Mouse (Mus musculus): ENCODE data around the gene Tapbpl.
"Not testable (repeated sequence)": the region's sequence is repeated elsewhere in the genome, so short reads cannot be mapped to it uniquely, and the experiment has no call there.

Tapbpl gene

DNA sequence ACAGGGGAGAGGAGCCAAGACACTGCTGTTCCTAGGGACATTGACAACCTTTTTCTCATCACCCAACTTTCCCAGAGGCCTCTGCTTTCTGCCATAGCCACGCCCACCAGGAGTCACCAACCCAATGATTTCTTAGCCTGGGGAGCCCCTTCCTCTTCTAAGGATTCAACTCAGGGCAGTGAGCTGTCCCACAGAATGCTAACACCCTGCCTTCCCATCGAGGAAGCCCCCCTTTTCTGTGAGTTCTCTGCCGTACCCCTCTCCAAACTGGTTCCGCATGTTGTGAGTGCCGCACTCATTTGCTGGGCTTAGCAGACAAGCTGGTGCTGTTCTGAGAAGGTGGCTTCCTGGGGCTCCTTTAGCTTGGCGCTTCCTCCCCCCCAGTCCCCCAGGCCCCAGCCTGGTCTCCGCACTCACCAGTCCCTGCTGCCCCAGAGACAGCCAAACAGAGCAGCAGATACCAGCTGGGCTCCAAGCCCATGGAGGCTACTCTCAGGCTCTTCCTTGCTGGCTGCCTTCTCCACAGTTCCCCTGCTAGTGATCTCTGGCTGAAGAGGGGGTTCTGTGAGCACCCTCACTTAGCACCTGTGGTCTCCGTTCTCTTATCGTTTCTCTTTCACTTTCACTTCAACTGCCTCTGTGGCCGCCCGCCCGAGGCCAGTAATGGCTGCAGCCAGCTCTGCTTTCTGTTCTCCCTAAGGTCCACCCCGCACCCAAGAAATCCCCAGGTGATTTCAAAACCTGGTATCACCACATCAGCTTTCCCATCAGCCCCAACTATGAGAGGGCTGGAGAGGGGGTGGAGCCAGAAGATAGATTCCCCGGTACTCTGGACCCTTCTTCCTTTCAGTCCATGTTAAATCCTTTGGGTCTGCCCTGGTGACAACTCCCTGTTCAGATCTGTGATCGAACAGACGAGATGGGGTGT, at the start of gene Tapbpl:
TSS of gene Tapbpl (minus strand) at position 744 of the 928 bp plus-strand sequence.
- peak; percentile 73 for DNase-seq

- no peak for DNase-seq
Observed at GRCm38 (mm10) chr6:125279729-125280128, 48.1 kb upstream of the Tapbpl start.

DNA sequence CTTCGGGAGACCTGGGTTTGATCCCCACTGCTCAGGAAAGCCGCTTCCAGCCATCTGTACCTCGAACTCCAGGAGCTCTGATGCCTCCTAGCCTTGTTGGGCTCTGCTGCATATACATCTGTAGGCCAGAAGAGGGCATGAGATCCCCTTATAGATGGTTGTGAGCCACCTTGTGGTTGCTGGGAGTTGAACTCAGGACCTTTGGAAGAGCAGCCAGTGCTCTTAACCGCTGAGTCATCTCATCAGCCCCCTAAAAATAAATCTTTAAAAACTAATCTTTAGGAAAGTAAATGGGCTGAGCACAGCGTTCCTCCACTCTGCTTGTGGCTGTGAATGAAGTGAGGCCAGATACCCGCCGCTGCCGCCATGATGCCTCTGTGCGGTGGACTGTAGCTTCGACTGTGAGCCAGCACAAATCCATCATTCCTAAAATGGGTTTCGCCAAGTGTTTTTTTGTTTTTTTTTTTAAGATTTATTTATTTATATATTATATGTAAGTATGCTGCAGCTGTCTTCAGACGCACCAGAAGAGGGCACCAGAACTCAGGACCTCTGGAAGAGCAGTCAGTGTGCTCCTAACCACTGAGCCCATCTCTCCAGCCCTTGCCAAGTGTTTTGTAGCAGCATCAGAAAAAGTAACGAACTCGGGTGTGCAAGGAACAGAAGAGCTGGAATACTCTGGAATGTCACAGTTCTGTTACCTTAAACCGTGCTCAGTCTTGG, 43.3 kb upstream of the Tapbpl start:
- peak; percentile 41 for DNase-seq

DNA sequence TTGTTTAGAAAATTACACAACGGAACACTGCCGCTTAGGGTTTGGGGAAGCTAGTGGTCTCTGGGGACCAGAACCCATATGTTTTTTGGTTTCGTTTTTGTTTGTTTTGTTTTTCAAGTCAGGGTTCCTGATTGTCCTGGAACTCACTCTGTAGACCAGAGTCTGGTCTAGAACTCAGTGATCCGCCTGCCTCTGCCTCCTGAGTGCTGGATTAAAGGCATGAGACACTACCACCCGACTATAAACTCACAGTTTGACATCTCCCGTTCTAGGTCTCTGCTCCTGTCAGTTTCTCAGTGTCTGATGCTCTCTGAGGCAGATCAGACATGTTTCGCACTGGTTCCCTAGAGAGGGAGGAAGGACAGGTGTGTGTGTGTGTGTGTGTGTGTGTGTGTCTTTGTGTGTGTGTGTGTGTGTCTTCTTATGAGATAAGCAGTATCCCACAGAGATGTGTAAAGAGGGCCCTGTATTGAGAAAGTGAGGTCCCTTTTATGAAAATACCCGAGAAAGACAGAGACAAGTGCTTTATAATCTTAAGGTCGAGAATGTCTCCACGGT, 40.6 kb upstream of the Tapbpl start:
- no peak for DNase-seq

DNA sequence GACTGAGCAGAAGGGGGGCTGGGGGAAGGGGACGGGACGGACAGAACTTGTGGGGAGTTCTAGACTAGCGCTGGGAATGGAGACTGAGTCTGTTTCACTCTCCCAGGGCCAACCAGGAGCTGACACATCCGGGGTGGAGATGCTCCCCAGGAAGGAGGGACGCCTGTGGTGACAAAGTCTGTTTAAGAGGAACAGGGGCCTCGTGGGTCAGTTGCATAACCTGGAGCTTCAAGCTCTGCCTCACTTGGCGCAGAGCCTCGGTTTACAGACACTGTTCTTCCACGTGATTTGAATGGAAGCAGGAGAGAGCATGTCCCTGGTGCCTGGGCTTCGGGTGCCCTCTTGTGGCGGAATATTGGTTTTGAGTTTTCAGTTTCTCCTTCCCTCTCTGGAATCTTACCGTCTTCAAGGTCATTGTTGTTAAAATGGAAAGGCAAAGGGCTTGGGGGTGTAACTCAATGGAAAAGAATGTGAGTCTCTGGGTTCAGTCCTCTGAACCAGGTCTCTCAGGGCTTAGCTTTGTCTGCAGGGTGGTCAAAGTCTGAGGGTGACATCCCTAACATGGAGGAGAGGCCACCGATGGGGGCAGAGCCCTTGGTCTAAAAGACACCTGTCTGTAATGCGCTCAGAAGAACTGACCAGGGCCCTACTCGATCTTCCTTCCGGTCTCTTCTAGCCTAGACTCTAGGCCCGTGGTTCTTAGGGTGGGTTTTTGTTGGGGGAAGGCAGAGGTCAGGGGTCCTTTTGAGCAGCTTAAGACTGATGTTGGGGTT, 40.0 kb upstream of the Tapbpl start:
- DNase-seq, result peak; percentile 78

DNA sequence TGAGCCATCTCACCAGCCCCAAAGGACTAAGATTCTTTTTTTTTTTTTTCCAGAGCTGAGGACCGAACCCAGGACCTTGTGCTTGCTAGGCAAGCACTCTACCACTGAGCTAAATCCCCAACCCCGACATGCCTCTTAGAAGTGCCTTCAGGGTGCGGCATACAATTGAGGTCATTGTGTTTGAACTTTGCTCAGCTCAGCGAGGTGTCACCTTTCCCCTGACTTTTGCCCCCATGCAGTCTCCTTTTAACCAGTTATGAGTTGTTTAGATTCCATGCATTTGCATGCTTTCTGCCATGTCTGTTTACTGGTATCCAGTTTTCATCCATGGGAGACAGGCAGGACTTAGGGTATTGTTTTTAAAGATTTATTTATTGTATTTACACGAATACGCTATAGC, 37.1 kb upstream of the Tapbpl start:
- DNase-seq, result no peak

DNA sequence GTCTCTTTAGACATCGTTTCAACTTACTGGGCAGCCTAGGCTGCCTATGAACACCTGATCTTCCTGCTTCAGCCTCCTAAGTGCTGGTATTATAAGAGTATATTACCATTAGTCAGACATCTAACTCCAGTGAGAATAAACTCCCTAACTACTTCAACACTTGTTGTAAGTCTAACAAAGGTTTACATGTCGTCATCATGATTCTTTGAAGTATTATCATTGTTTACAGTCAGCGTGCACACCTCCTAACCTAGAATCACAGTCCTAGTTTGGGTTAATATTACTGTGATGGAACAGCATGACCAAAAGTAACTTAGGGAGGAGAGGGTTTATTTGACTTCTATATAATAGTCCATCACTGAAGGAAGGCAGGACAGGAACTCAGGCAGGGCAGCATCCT, 35.8 kb upstream of the Tapbpl start:
- DNase-seq, result no peak

GRCm38 (mm10) chr6:125266600-125266999, 34.9 kb upstream of the Tapbpl start:
- DNase-seq, result not testable (repeated sequence)

DNA sequence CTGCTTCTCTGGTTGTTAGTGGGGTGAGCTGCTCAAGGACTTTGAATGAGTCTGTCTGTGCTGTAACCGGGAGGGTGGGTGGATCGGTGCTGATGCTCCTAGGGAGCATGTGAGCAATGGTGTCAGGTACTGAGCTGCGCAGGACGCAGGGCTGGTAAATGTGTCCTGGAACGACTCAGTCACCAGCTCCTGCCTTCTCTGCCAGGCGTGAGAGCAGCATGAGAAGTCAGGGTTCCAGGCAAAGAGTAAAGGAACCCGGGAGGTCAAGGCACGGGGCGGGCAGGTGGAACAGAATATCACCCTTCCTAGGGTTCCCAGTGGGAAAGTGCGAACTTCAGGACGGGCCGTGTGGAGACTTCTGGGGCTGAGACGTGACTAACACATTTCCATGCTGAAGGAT, 34.4 kb upstream of the Tapbpl start:
- no peak for DNase-seq

DNA sequence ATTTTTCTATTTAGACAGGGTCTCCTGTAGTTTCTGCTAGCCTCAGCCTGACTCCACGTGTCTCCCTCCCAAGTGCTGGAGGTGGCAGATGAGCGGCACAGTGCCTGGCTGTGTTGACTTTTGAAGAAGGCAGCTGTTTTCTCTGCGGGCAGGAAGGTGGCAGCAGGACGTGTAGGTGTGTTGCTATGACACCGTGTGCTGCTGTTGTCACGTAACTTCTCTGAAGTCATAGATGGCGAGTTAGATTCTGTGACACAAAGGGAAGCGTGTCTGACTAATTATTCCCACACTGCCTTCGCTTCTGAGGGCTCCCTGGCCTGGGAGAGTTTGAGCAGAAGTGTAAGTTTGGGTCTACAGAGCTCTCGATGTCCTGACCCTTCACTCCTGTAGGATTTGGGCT, 33.6 kb upstream of the Tapbpl start:
- no peak for DNase-seq

- no peak for DNase-seq
Observed at GRCm38 (mm10) chr6:125264219-125264618, 32.6 kb upstream of the Tapbpl start.

- DNase-seq, result no peak
Observed at GRCm38 (mm10) chr6:125260006-125260555, 28.4 kb upstream of the Tapbpl start.

DNA sequence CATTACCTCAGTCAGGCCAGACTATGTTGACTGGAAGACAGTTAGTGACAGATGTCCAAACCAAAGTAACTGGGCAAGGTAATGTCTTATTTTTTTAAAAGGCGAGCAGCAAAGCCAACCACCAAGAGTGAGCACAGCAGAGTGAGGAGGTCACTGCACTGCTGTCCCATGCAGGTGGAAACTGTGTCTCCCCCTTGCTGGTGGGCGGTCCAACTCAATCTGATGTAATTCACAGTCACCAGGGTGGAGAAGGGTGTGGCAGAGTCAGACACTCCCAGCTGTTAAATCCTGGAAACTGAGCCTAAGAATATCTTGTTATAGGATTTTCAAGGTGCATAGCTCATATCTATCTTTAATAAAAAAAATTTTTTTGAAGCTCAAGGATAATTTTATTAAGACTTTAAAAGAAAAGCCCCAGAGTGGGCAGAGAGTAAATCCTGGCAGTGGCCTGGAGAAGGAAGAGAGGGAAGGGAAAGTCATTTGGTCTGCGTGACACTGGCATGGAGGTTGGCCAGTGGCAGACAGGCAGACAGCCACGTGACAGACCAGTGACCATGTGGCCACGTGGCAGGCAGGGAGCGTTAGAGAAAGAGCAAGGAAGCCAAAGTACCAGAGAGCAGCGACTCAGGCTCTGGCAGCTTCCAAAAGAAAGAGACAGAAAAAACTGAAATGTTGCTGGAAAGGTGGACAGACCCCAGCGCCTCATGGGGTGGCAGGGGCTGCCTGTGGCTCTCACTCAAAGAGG, 24.7 kb upstream of the Tapbpl start:
- no peak for DNase-seq

GRCm38 (mm10) chr6:125255516-125256044, 23.9 kb upstream of the Tapbpl start:
- DNase-seq, result no peak

DNA sequence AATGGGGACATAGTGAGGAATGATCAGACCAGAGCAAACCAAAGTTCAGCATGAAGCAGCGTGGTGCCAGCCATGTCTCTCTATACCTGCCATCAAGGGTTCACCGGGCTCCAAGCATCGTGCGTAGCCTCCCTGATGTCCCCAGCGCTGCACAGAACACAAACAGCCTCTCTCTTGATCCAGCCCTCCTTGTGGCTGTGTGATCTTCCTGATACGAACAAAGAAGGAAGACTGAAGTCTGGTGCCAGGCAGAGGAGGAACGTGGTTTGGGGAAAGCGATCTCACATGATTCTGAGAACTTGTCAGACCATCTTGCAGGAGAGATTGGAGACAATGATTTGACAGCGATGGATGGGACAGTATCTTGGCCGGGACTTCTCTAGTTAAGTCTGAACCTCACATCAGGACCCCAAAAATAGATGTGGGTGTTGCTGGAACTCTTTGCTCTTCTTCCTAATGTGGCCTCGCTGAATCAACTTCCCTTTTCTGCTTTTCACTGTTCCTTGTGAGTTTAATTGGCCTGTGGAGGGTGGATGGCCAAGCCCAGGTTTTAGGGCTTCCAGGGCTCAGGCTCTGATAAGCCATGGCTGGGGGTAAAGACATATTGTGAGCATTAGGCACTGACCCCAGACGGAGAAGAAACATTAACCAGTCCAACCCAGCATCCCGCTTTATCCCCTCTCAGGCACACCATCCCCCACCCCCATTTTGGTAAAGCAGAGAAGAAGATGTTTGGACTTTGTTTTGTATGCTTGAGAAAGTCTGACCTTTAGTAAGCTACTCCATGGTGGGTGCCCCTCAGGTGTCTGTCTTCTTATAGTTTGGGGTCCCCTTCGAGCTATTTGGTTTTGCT, 22.4 kb upstream of the Tapbpl start:
- no peak for DNase-seq

DNA sequence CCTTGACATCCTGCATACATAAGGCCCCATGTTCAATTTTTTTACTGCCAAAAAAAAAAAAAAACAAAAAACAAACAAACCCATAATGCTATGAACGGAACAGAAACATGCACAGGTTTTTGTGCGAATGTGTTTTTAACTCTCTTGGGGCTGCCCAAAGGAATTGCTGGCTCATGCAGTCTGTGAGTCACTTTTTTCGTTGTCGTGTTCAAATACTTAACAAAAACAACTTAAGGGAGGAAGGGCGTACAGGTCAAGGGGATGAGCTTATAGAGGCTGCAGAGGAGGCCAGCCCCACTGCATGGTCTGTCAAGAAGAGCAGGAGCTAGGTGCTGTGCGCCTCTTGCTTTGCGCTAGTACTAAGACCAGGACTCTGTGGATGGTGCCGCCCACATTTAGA, 21.1 kb upstream of the Tapbpl start:
- DNase-seq, result no peak

GRCm38 (mm10) chr6:125252285-125252684, 20.6 kb upstream of the Tapbpl start:
- no peak for DNase-seq

DNA sequence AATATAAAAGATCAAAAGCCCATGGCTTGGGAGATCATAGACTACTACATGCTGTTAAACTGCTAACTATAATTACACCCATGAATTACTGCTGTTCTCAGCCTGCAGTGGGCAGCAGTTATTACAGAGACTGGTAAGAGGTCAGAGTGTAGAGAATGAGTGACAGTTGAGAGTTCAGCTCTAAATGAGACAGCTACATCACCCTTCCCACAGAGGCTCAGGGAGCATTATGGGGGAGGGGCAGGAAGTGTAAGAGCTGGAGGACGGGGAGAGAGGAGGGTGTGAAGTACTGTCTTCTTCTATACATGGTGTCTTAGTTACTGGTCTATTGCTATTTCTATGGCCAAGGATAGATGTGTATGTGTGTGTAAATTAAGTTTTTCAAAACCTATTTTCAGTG, 12.9 kb upstream of the Tapbpl start:
- DNase-seq, result no peak

DNA sequence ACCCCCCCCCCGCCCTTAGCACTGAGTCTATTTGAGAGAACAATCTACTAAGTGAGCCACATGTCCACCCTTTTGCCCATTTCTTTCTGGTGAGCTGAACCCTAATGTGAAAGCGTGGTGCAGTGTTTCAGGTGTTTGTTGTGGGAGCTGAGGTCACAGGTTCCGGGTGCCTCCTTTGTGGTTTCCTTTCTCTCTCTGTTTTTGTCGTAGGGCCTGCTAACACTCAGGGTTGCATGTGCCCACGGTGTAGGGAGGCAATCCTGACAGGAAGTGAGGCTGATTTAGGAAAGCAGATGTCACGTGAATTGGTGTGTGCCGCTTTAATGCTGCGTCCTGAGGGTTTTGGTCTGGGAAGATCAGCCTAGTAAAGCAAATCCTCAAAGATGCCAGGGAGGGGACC, 9.9 kb upstream of the Tapbpl start:
- DNase-seq, result no peak

DNA sequence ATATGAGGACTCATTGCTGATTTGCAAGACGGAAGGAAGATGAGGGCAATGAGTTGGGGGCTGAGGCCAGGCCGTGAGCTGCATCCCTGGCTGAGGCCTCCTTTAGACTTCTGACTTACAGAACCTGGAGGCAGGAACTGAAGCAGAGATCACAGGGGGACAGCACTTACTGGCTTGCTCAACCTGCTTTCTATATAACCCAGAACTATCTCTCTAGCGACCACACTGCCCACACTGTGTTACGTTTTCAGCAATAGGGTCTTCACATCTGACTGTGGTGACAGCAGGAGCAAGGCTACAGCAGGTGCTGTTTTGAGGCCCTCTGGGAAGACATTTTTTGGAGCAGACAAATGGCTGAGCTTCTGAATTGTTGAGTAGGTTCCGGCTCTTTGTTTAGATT, 9.0 kb upstream of the Tapbpl start:
- DNase-seq, result no peak

- DNase-seq, result no peak
Observed at GRCm38 (mm10) chr6:125239547-125239946, 7.9 kb upstream of the Tapbpl start.
